Mouse (Mus musculus) lung, adult 2 months (tissue): ENCODE measurements around the gene Soga1. TPM values are rescaled to one million over a fixed set of nuclear protein-coding genes. Genes with fewer than 3 reads are reported as not detected.

Experiments
- DNase-seq: peaks from one replicate; pipeline ENCODE4 v3.0.0; 2022
- H3K4me1 ChIP-seq: fragments of 200-500 bp; 2 replicates; pipeline ENCODE4 v1.6.1; 2011; ENCODE audit warnings: low read length; ENCODE audit not compliant: control insufficient read depth, insufficient read depth
- H3K4me3 ChIP-seq: fragments of 200-500 bp; replicated peaks from 2 replicates; pipeline ENCODE3; 2011; ENCODE audit warnings: low read depth, mild to moderate bottlenecking, control low read depth, low read length; ENCODE audit errors: extremely low read depth
- CTCF ChIP-seq: fragments of 200-500 bp; IDR thresholded peaks from 2 replicates; pipeline ENCODE4 v1.5.1; 2011; ENCODE audit warnings: mild to moderate bottlenecking, low read length, control low read depth; ENCODE audit not compliant: insufficient read depth
- POLR2A ChIP-seq: fragments of 200-500 bp; IDR thresholded peaks from 2 replicates; pipeline ENCODE4 v1.6.1; 2011; ENCODE audit warnings: low read depth, mild to moderate bottlenecking, control low read depth, low read length, borderline replicate concordance; ENCODE audit errors: extremely low read depth
- WGBS: fragments of 180-500 bp; shearing (Covaris S2); methylation state at CpG from one replicate; pipeline ENCODE4 v1.1.7; 2018; 5-methylcytosine and 5-hydroxymethylcytosine counted together
- polyA plus RNA-seq: library from polyadenylated mRNA; depleted of rRNA; stranded (reverse); fragments of >200 nt; gene quantifications from 2 replicates; pipeline ENCODE4 v1.2.3, GENCODE M21; 2012

Soga1 gene
- polyA plus RNA-seq, 1 experiment: 34.1 TPM

DNA sequence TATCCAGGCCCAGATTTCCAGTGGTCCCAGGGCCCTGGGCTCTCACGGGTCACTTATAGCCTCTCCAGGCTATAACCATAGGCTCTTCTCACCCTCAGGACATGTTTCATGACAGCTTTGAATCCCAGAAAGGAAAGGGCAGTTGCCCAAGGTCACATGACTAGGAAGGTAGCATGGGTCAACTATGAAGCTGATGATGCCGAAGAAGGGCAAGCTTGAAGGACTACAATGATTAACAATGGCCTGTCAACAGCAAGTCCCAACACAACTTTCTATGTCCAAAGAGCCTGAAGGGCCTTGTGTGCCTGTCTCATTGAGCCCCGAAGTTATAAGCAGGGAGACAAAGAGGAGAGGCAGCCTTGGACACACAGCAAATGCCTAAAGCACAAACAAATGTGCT lies 21.9 kb downstream of the Soga1 start:
- TF ChIP-seq POLR2A: no peak
- no peak for TF ChIP-seq CTCF

DNA sequence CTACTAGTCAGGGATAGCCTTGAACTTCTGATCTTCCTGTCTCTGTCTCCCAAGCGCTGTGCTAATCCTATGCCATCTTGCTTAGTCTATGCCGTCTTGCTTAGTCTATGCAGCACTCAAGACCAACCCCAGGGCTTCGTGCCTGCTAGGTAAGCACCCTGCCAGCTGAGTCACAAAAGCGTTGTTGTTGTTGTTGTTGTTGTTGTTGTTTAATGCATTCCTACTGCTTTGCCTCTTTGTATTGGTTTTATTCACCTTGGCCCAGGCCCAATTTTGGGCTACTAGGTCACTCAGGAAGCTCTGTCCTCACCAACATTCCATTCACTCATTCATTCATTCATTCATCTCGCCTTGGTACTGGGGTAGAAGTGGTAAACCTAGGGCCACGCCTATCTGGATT lies 23.3 kb downstream of the Soga1 start:
- no peak overlapping the region for H3K4me3 ChIP-seq

More for the DNA sequence above, 21.9 kb downstream of the Soga1 start:
- 71% methylated on average over 3 of the region's 3 CpGs for WGBS
- no peak for DNase-seq
- Histone ChIP-seq H3K4me1 (peaks cover 19% of the 10 kb centered on the region), H3K4me3 (no peak overlapping the region)

DNA sequence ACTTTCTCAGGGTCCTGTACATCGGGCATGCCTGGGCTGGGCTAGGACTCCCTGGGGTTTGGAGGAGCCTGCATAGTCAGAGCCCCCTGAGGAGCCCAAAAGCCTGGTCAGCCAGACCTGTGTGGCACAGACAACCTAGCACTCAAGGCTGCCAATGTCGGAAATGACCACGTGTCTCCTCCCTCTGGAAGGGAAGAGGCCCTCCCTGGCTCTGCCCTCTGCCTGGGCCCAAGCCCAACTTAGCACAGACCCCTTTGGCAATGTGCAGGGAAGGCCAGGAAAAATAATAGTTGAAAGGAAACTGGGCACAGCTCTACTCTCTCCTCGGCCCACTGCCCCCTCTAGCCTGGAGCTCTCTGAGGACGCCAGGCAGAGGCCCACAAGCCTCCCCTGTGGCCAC lies 24.2 kb downstream of the Soga1 start:
- no peak overlapping the region for H3K4me3 ChIP-seq
- H3K4me1 ChIP-seq: peaks cover 17% of the 10 kb centered on the region
- DNase-seq: no peak
- no peak for TF ChIP-seq CTCF
- WGBS: 40% methylated on average over 5 of the region's 5 CpGs

More for the DNA sequence above, 23.3 kb downstream of the Soga1 start:
- no peak for TF ChIP-seq POLR2A
- TF ChIP-seq CTCF: no peak
- no peak for DNase-seq
- WGBS: 78% methylated on average over 6 of the region's 6 CpGs
- H3K4me1 ChIP-seq: peaks cover 15% of the 10 kb centered on the region

- H3K4me3 ChIP-seq: no peak overlapping the region
- peaks cover 19% of the 10 kb centered on the region for H3K4me1 ChIP-seq
- 67% methylated on average over 8 of the region's 8 CpGs for WGBS
- TF ChIP-seq CTCF: no peak
- no peak for TF ChIP-seq POLR2A
- no peak for DNase-seq
Measured at GRCm38 (mm10) chr2:157054297-157054696, 24.8 kb downstream of the Soga1 start.

GRCm38 (mm10) chr2:157053787-157054186 lies 25.3 kb downstream of the Soga1 start:
- Histone ChIP-seq H3K4me3 (no peak overlapping the region), H3K4me1 (peaks cover 22% of the 10 kb centered on the region)
- WGBS: 80% methylated on average over 4 of the region's 4 CpGs
- TF ChIP-seq POLR2A (no peak), CTCF (peak; percentile 29)
- DNase-seq: no peak

- peaks cover 23% of the 10 kb centered on the region for H3K4me1 ChIP-seq
- 95% methylated on average over 5 of the region's 5 CpGs for WGBS
- H3K4me3 ChIP-seq: no peak overlapping the region
- DNase-seq: no peak
- no peak for TF ChIP-seq POLR2A
- TF ChIP-seq CTCF: no peak
Measured at GRCm38 (mm10) chr2:157053124-157053523, 25.9 kb downstream of the Soga1 start.

GRCm38 (mm10) chr2:157052448-157052847 lies 26.6 kb downstream of the Soga1 start:
- 73% methylated on average over 8 of the region's 8 CpGs for WGBS

GRCm38 (mm10) chr2:157049831-157050243 lies 29.2 kb downstream of the Soga1 start:
- DNase-seq: no peak
- 62% methylated on average over 8 of the region's 8 CpGs for WGBS
- TF ChIP-seq POLR2A (no peak), CTCF (no peak)
- Histone ChIP-seq H3K4me3 (no peak overlapping the region), H3K4me1 (peaks cover 16% of the 10 kb centered on the region)

More at GRCm38 (mm10) chr2:157052448-157052847, 26.6 kb downstream of the Soga1 start:
- no peak overlapping the region for H3K4me3 ChIP-seq
- DNase-seq: no peak
- no peak for TF ChIP-seq CTCF
- no peak for TF ChIP-seq POLR2A
- peaks cover 23% of the 10 kb centered on the region for H3K4me1 ChIP-seq

- 70% methylated on average over 13 of the region's 13 CpGs for WGBS
- DNase-seq: no peak
- TF ChIP-seq CTCF (no peak), POLR2A (no peak)
- Histone ChIP-seq H3K4me1 (peaks cover 12% of the 10 kb centered on the region), H3K4me3 (no peak overlapping the region)
Measured at GRCm38 (mm10) chr2:157048395-157049181, 30.5 kb downstream of the Soga1 start.

DNA sequence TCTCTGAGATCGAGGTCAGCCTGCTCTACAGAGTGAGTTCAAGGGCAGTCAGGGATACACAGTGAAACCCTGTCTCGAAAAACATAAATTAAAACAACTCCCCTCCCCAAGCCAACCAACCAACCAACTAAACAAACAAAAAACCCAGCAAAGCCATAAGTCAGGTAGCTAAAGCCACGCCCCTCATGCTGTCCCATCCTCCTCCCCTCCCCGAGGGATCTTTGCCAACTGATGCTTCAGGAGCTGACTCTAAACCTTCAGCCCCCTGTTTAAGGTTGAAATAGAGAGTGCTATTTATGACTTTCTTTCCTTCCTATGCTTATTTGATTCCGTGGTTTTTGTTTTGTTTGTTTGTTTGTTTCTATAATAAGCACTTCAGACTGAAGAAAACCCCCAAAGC lies 32.1 kb downstream of the Soga1 start:
- WGBS: 77% methylated on average over 5 of the region's 5 CpGs
- no peak for DNase-seq

More for the DNA sequence above, 32.1 kb downstream of the Soga1 start:
- H3K4me3 ChIP-seq: no peak overlapping the region
- peaks cover 13% of the 10 kb centered on the region for H3K4me1 ChIP-seq
- TF ChIP-seq CTCF (no peak), POLR2A (no peak)
